Mouse (Mus musculus): ENCODE data around the gene Ccdc57. TPM values are rescaled to one million over a fixed set of nuclear protein-coding genes. Genes with fewer than 3 reads are reported as not detected.
A peak's percentile ranks its signal among the peaks of the same experiment; 100 is the strongest.

The Ccdc57 gene
- polyA plus RNA-seq, 1 experiment from 2014 or later = 4.2 TPM

- H3K4me2 ChIP-seq (replicated peaks) = no peak overlapping the region
- H3K4me1 ChIP-seq (replicated peaks) = peaks cover 8% of the 10 kb centered on the region; the same call in 1 of the 2 replicates
- H3K9me3 ChIP-seq = no peaks in the 10 kb centered on the region
- H3K27ac ChIP-seq = no peak overlapping the region
- no peaks in the 10 kb centered on the region for H3K27me3 ChIP-seq (replicated peaks)
- H3K4me3 ChIP-seq (replicated peaks) = no peak overlapping the region
- no peak for ATAC-seq
- H3K9ac ChIP-seq = no peak overlapping the region
- 91% methylated on average over 13 of the region's 13 CpGs for WGBS
- H3K36me3 ChIP-seq = peaks cover 61% of the 10 kb centered on the region
Observed at GRCm38 (mm10) chr11:120962050-120962771, 29.5 kb upstream of the Ccdc57 start.

- no peaks in the 10 kb centered on the region for H3K9me3 ChIP-seq
- WGBS = 77% methylated on average over 7 of the region's 7 CpGs
- peaks cover 11% of the 10 kb centered on the region; the same call in 1 of the 2 replicates for H3K4me1 ChIP-seq (replicated peaks)
- peaks cover 63% of the 10 kb centered on the region for H3K36me3 ChIP-seq
- no peak overlapping the region for H3K27ac ChIP-seq
- no peak overlapping the region for H3K4me3 ChIP-seq (replicated peaks)
- no peak overlapping the region for H3K9ac ChIP-seq
- H3K4me2 ChIP-seq (replicated peaks) = no peak overlapping the region
- ATAC-seq = no peak
- H3K27me3 ChIP-seq (replicated peaks) = no peaks in the 10 kb centered on the region
Observed at GRCm38 (mm10) chr11:120961594-120961993, 28.9 kb upstream of the Ccdc57 start.

GRCm38 (mm10) chr11:120960248-120960647, 27.6 kb upstream of the Ccdc57 start:
- 60% methylated on average over 1 of the region's 1 CpGs for WGBS
- H3K9ac ChIP-seq = no peak overlapping the region
- H3K4me1 ChIP-seq (replicated peaks) = peaks cover 11% of the 10 kb centered on the region; the same call in 1 of the 2 replicates
- no peak overlapping the region for H3K4me2 ChIP-seq (replicated peaks)
- no peaks in the 10 kb centered on the region for H3K27me3 ChIP-seq (replicated peaks)
- H3K4me3 ChIP-seq (replicated peaks) = no peak overlapping the region
- ATAC-seq = no peak
- H3K27ac ChIP-seq = no peak overlapping the region
- H3K9me3 ChIP-seq = no peaks in the 10 kb centered on the region
- H3K36me3 ChIP-seq = peaks cover 58% of the 10 kb centered on the region

- Histone ChIP-seq H3K4me1 (replicated peaks) (peaks cover 11% of the 10 kb centered on the region; the same call in 1 of the 2 replicates), H3K4me3 (replicated peaks) (no peak overlapping the region), H3K27me3 (replicated peaks) (no peaks in the 10 kb centered on the region), H3K27ac (no peak overlapping the region), H3K9me3 (no peaks in the 10 kb centered on the region), H3K9ac (no peak overlapping the region), H3K36me3 (peaks cover 51% of the 10 kb centered on the region), H3K4me2 (replicated peaks) (no peak overlapping the region)
- 79% methylated on average over 3 of the region's 3 CpGs for WGBS
- ATAC-seq = no peak
Observed at GRCm38 (mm10) chr11:120959564-120959963, 26.9 kb upstream of the Ccdc57 start.

GRCm38 (mm10) chr11:120959066-120959465, 26.4 kb upstream of the Ccdc57 start:
- Histone ChIP-seq H3K4me1 (replicated peaks) (peaks cover 11% of the 10 kb centered on the region; the same call in 1 of the 2 replicates), H3K27me3 (replicated peaks) (no peaks in the 10 kb centered on the region), H3K4me2 (replicated peaks) (no peak overlapping the region), H3K36me3 (peaks cover 46% of the 10 kb centered on the region), H3K4me3 (replicated peaks) (no peak overlapping the region), H3K9ac (no peak overlapping the region), H3K9me3 (no peaks in the 10 kb centered on the region), H3K27ac (no peak overlapping the region)
- 88% methylated on average over 18 of the region's 18 CpGs for WGBS
- ATAC-seq = no peak

GRCm38 (mm10) chr11:120957731-120958257, 25.1 kb upstream of the Ccdc57 start:
- no peak for ATAC-seq
- H3K27me3 ChIP-seq (replicated peaks) = no peaks in the 10 kb centered on the region
- 59% methylated on average over 15 of the region's 15 CpGs for WGBS
- peaks cover 11% of the 10 kb centered on the region; the same call in 1 of the 2 replicates for H3K4me1 ChIP-seq (replicated peaks)
- H3K9ac ChIP-seq = no peak overlapping the region
- H3K36me3 ChIP-seq = peaks cover 37% of the 10 kb centered on the region
- H3K4me2 ChIP-seq (replicated peaks) = no peak overlapping the region
- H3K9me3 ChIP-seq = no peaks in the 10 kb centered on the region
- H3K4me3 ChIP-seq (replicated peaks) = no peak overlapping the region
- H3K27ac ChIP-seq = no peak overlapping the region

- H3K36me3 ChIP-seq = peaks cover 29% of the 10 kb centered on the region
- no peak overlapping the region for H3K4me2 ChIP-seq (replicated peaks)
- H3K4me3 ChIP-seq (replicated peaks) = no peak overlapping the region
- no peak overlapping the region for H3K9ac ChIP-seq
- no peak for ATAC-seq
- H3K27me3 ChIP-seq (replicated peaks) = no peaks in the 10 kb centered on the region
- WGBS = 65% methylated on average over 8 of the region's 8 CpGs
- H3K27ac ChIP-seq = no peak overlapping the region
- H3K9me3 ChIP-seq = no peaks in the 10 kb centered on the region
- H3K4me1 ChIP-seq (replicated peaks) = peaks cover 15% of the 10 kb centered on the region
Observed at GRCm38 (mm10) chr11:120957052-120957451, 24.4 kb upstream of the Ccdc57 start.

GRCm38 (mm10) chr11:120955701-120956100, 23.0 kb upstream of the Ccdc57 start:
- peaks cover 25% of the 10 kb centered on the region for H3K36me3 ChIP-seq
- peaks cover 27% of the 10 kb centered on the region for H3K4me1 ChIP-seq (replicated peaks)
- no peak overlapping the region for H3K4me2 ChIP-seq (replicated peaks)
- H3K27me3 ChIP-seq (replicated peaks) = no peaks in the 10 kb centered on the region
- H3K27ac ChIP-seq = no peak overlapping the region
- ATAC-seq = no peak
- H3K9ac ChIP-seq = no peak overlapping the region
- 93% methylated on average over 8 of the region's 8 CpGs for WGBS
- no peak overlapping the region for H3K4me3 ChIP-seq (replicated peaks)
- H3K9me3 ChIP-seq = no peaks in the 10 kb centered on the region

- Histone ChIP-seq H3K9me3 (no peaks in the 10 kb centered on the region), H3K27ac (no peak overlapping the region), H3K36me3 (peaks cover 25% of the 10 kb centered on the region), H3K27me3 (replicated peaks) (no peaks in the 10 kb centered on the region), H3K4me3 (replicated peaks) (no peak overlapping the region), H3K9ac (no peak overlapping the region), H3K4me2 (replicated peaks) (no peak overlapping the region), H3K4me1 (replicated peaks) (peaks cover 34% of the 10 kb centered on the region)
- 71% methylated on average over 5 of the region's 5 CpGs for WGBS
- no peak for ATAC-seq
Observed at GRCm38 (mm10) chr11:120954936-120955335, 22.3 kb upstream of the Ccdc57 start.

- Histone ChIP-seq H3K4me3 (replicated peaks) (no peak overlapping the region), H3K4me1 (replicated peaks) (peaks cover 31% of the 10 kb centered on the region), H3K9ac (0 out of 2 replicates have a peak overlapping the region, but pooled peaks have one; percentile 23), H3K9me3 (no peaks in the 10 kb centered on the region), H3K27me3 (replicated peaks) (no peaks in the 10 kb centered on the region), H3K4me2 (replicated peaks) (peak overlapping the region; percentile 83), H3K27ac (no peak overlapping the region; the same call in 1 of the 2 replicates), H3K36me3 (peaks cover 12% of the 10 kb centered on the region)
- WGBS = 79% methylated on average over 9 of the region's 9 CpGs
- ATAC-seq = no peak
Observed at GRCm38 (mm10) chr11:120951731-120952730, 19.4 kb upstream of the Ccdc57 start.

GRCm38 (mm10) chr11:120951237-120951636, 18.6 kb upstream of the Ccdc57 start:
- 29% methylated on average over 8 of the region's 8 CpGs for WGBS
- no peaks in the 10 kb centered on the region for H3K9me3 ChIP-seq
- peak overlapping the region; percentile 41 for H3K27ac ChIP-seq
- H3K4me1 ChIP-seq (replicated peaks) = peaks cover 29% of the 10 kb centered on the region
- H3K36me3 ChIP-seq = peaks cover 5% of the 10 kb centered on the region; the same call in 1 of the 2 replicates
- H3K4me3 ChIP-seq (replicated peaks) = peak overlapping the region; percentile 53
- no peaks in the 10 kb centered on the region for H3K27me3 ChIP-seq (replicated peaks)
- no peak for ATAC-seq
- H3K4me2 ChIP-seq (replicated peaks) = peak overlapping the region; percentile 83
- peak overlapping the region; percentile 23; the same call in 1 of the 2 replicates for H3K9ac ChIP-seq
